Comparison of ENCODE assay signal across 8 mouse cellular contexts in genomic region chr4:137862516-137863240, GRCm38 (mm10). TPM values are rescaled to one million over a fixed set of nuclear protein-coding genes. Genes with fewer than 3 reads are reported as not detected.
DNase-seq lines count a peak whose midpoint lies in the region; ATAC-seq lines count a peak whose summit lies in the region.

No protein-coding gene starts in this region.

- H3K9me3 ChIP-seq in neural tube, embryonic 11.5 days (ENCODE audit: control insufficient read depth, low read length) = no peaks in the 10 kb centered on the region
- no peaks in the 10 kb centered on the region for H3K9me3 ChIP-seq in hindbrain, embryonic 15.5 days
- no peaks in the 10 kb centered on the region for H3K9me3 ChIP-seq in midbrain, embryonic 15.5 days

- ATAC-seq in cerebellum, adult (ENCODE audit: insufficient number of reproducible peaks, low FRiP score, low TSS enrichment) = no peak
- ATAC-seq in neural tube, embryonic 11.5 days (ENCODE audit: insufficient read depth, low FRiP score, low TSS enrichment) = peak; percentile 21; the same call in 1 of the 2 replicates
- ATAC-seq in hindbrain, embryonic 15.5 days (ENCODE audit: low FRiP score, low read depth) = no peak
- peak; percentile 5; the same call in 1 of the 2 replicates for ATAC-seq in midbrain, embryonic 15.5 days (replicated peaks)

- H3K4me3 ChIP-seq in neural tube, embryonic 11.5 days (ENCODE audit: low read depth, low read length) = peak overlapping the region; percentile 79
- H3K4me3 ChIP-seq in hindbrain, embryonic 15.5 days = peak overlapping the region; percentile 91
- H3K4me3 ChIP-seq in midbrain, embryonic 15.5 days = peak overlapping the region; percentile 82

- peak; percentile 52 for DNase-seq in cerebellum, adult 11 months
- no peak for DNase-seq in neural tube, embryonic 11.5 days (ENCODE audit: low spot score)
- no peak for DNase-seq in neural tube, embryonic 10.5 days (ENCODE audit: extremely low spot score, low spot score)
- no peak for DNase-seq in left cerebral cortex, postnatal 14 days (ENCODE audit: low spot score in 2 of 2)
- no peak for DNase-seq in frontal cortex, postnatal 14 days (ENCODE audit: low spot score in 2 of 2)

- peak overlapping the region; percentile 79 for H3K4me2 ChIP-seq in neural tube, embryonic 11.5 days (ENCODE audit: low read depth)
- peak overlapping the region; percentile 73 for H3K4me2 ChIP-seq in hindbrain, embryonic 15.5 days
- H3K4me2 ChIP-seq in midbrain, embryonic 15.5 days = peak overlapping the region; percentile 64

- intact Hi-C loops in left cerebral cortex, postnatal 14 days (cut with DNase I) = loop anchor here (5.0 kb wide), 1 partner anchor 80 kb away; no protein-coding TSS in a partner anchor

- H3K4me1 ChIP-seq in neural tube, embryonic 11.5 days (ENCODE audit: control insufficient read depth, insufficient read depth, low read length) = peaks cover 20% of the 10 kb centered on the region
- H3K4me1 ChIP-seq in hindbrain, embryonic 15.5 days (replicated peaks) = peaks cover 66% of the 10 kb centered on the region
- H3K4me1 ChIP-seq in midbrain, embryonic 15.5 days = peaks cover 57% of the 10 kb centered on the region

- H3K27me3 ChIP-seq in neural tube, embryonic 11.5 days (ENCODE audit: control insufficient read depth, insufficient read depth, low read length) = no peaks in the 10 kb centered on the region
- no peaks in the 10 kb centered on the region for H3K27me3 ChIP-seq in hindbrain, embryonic 15.5 days
- no peaks in the 10 kb centered on the region for H3K27me3 ChIP-seq in midbrain, embryonic 15.5 days (replicated peaks)

- H3K36me3 ChIP-seq in neural tube, embryonic 11.5 days (ENCODE audit: control insufficient read depth, insufficient read depth, low read length) = no peaks in the 10 kb centered on the region
- no peaks in the 10 kb centered on the region for H3K36me3 ChIP-seq in hindbrain, embryonic 15.5 days
- H3K36me3 ChIP-seq in midbrain, embryonic 15.5 days (replicated peaks) = no peaks in the 10 kb centered on the region

- H3K9ac ChIP-seq in neural tube, embryonic 11.5 days (ENCODE audit: low read length) = peak overlapping the region; percentile 85
- H3K9ac ChIP-seq in hindbrain, embryonic 15.5 days = peak overlapping the region; percentile 84
- H3K9ac ChIP-seq in midbrain, embryonic 15.5 days = peak overlapping the region; percentile 75

- WGBS in neural tube, embryonic 11.5 days = 17% methylated on average over 21 of the region's 21 CpGs
- 10% methylated on average over 21 of the region's 21 CpGs for WGBS in hindbrain, embryonic 15.5 days
- 10% methylated on average over 21 of the region's 21 CpGs for WGBS in midbrain, embryonic 15.5 days

- H3K27ac ChIP-seq in neural tube, embryonic 11.5 days (ENCODE audit: low read depth, low read length) = 0 out of 2 replicates have a peak overlapping the region, but pooled peaks have one; percentile 23
- peak overlapping the region; percentile 51; the same call in 1 of the 2 replicates for H3K27ac ChIP-seq in hindbrain, embryonic 15.5 days (replicated peaks)
- H3K27ac ChIP-seq in midbrain, embryonic 15.5 days = peak overlapping the region; percentile 57

RNA-seq across cellular contexts. Expression of gene Ece1, which starts 0.6 kb away (rescaled TPM):
- polyA plus RNA-seq in neural tube, embryonic 11.5 days (2014; fragmentation: Nextera tagmentation; extraction: Ambion mirVana) = 39.5 and 39.8 TPM in 2 replicates
- 18.7 and 24.8 TPM in 2 replicates for polyA plus RNA-seq in hindbrain, embryonic 15.5 days (2015; fragmentation: Nextera tagmentation; extraction: Ambion mirVana)
- polyA plus RNA-seq in midbrain, embryonic 15.5 days (2015; fragmentation: Nextera tagmentation; extraction: Ambion mirVana) = 20.7 and 23.1 TPM in 2 replicates
- total RNA-seq in left cerebral cortex, postnatal 14 days (2021) = 10 to 100 TPM; 80.9 to 84.3 TPM

Comparison
In these comparisons a context has a peak if more than half of its experiments do, and no peak if none do; other contexts are left out.
1. ATAC-seq: peak in neural tube, embryonic 11.5 days (single experiment) and midbrain, embryonic 15.5 days (single experiment); none in cerebellum, adult (single experiment) and hindbrain, embryonic 15.5 days (single experiment).
2. Peak in every context shown above with its lines, with median percentiles within 50 percentile points of each other: H3K27ac ChIP-seq, H3K4me2 ChIP-seq, H3K4me3 ChIP-seq and H3K9ac ChIP-seq.